Mouse (Mus musculus): ENCODE results near the gene Gtpbp2.
A peak's percentile ranks its signal among the peaks of the same experiment; 100 is the strongest.

Gtpbp2 gene

GRCm38 (mm10) chr17:46160686-46161085 lies at the start of gene Gtpbp2:
Gtpbp2 (plus strand) TSS chr17:46161032.
- peak; percentile 97 to 98 for DNase-seq (ENCODE audit: inconsistent age in 2 of 2, low spot score in 1 of 2)

GRCm38 (mm10) chr17:46115489-46115888 lies 45.3 kb upstream of the Gtpbp2 start:
- DNase-seq (ENCODE audit: inconsistent age in 2 of 2, low spot score in 1 of 2) = no peak

GRCm38 (mm10) chr17:46116138-46116537 lies 44.7 kb upstream of the Gtpbp2 start:
- DNase-seq (ENCODE audit: inconsistent age in 2 of 2, low spot score in 1 of 2) = peak in 1 of 2 experiments; percentile 17

GRCm38 (mm10) chr17:46116881-46117280 lies 44.0 kb upstream of the Gtpbp2 start:
- peak in 1 of 2 experiments; percentile 48 for DNase-seq (ENCODE audit: inconsistent age in 2 of 2, low spot score in 1 of 2)

- peak in 1 of 2 experiments; percentile 60 for DNase-seq (ENCODE audit: inconsistent age in 2 of 2, low spot score in 1 of 2)
These were observed 43.0 kb upstream of the Gtpbp2 start for GRCm38 (mm10) chr17:46117623-46118422.

GRCm38 (mm10) chr17:46118423-46118850 lies 42.4 kb upstream of the Gtpbp2 start:
- peak in 1 of 2 experiments; percentile 36 for DNase-seq (ENCODE audit: inconsistent age in 2 of 2, low spot score in 1 of 2)

- no peak for DNase-seq (ENCODE audit: inconsistent age in 2 of 2, low spot score in 1 of 2)
These were observed 41.2 kb upstream of the Gtpbp2 start for GRCm38 (mm10) chr17:46119641-46120040.

- no peak for DNase-seq (ENCODE audit: inconsistent age in 2 of 2, low spot score in 1 of 2)
These were observed 38.0 kb upstream of the Gtpbp2 start for GRCm38 (mm10) chr17:46122791-46123190.

- no peak for DNase-seq (ENCODE audit: inconsistent age in 2 of 2, low spot score in 1 of 2)
These were observed 37.5 kb upstream of the Gtpbp2 start for GRCm38 (mm10) chr17:46123285-46123684.

- DNase-seq (ENCODE audit: inconsistent age in 2 of 2, low spot score in 1 of 2) = peak in 1 of 2 experiments; percentile 52
These were observed 36.7 kb upstream of the Gtpbp2 start for GRCm38 (mm10) chr17:46123953-46124700.

GRCm38 (mm10) chr17:46126608-46127007 lies 34.2 kb upstream of the Gtpbp2 start:
- peak; percentile 74 to 81 for DNase-seq (ENCODE audit: inconsistent age in 2 of 2, low spot score in 1 of 2)

GRCm38 (mm10) chr17:46127814-46128493 lies 32.9 kb upstream of the Gtpbp2 start:
- peak; percentile 57 to 76 for DNase-seq (ENCODE audit: inconsistent age in 2 of 2, low spot score in 1 of 2)

- peak in 1 of 2 experiments; percentile 71 for DNase-seq (ENCODE audit: inconsistent age in 2 of 2, low spot score in 1 of 2)
These were observed 30.9 kb upstream of the Gtpbp2 start for GRCm38 (mm10) chr17:46129741-46130498.

GRCm38 (mm10) chr17:46132058-46132718 lies 28.6 kb upstream of the Gtpbp2 start:
- peak; percentile 78 to 94 for DNase-seq (ENCODE audit: inconsistent age in 2 of 2, low spot score in 1 of 2)

GRCm38 (mm10) chr17:46132862-46133261 lies 28.0 kb upstream of the Gtpbp2 start:
- peak in 1 of 2 experiments; percentile 84 for DNase-seq (ENCODE audit: inconsistent age in 2 of 2, low spot score in 1 of 2)

GRCm38 (mm10) chr17:46138563-46139236 lies 22.1 kb upstream of the Gtpbp2 start:
- peak; percentile 68 to 88 for DNase-seq (ENCODE audit: inconsistent age in 2 of 2, low spot score in 1 of 2)

GRCm38 (mm10) chr17:46139872-46140271 lies 21.0 kb upstream of the Gtpbp2 start:
- DNase-seq (ENCODE audit: inconsistent age in 2 of 2, low spot score in 1 of 2) = no peak

- peak; percentile 91 to 96 for DNase-seq (ENCODE audit: inconsistent age in 2 of 2, low spot score in 1 of 2)
These were observed 17.0 kb upstream of the Gtpbp2 start, which contains the start of gene Rsph9 for GRCm38 (mm10) chr17:46143578-46144423. Rsph9 (minus strand) TSS chr17:46144216.

All from adrenal gland, adult (tissue).